Mouse (Mus musculus): ENCODE data around the gene Myg1.

DNA sequence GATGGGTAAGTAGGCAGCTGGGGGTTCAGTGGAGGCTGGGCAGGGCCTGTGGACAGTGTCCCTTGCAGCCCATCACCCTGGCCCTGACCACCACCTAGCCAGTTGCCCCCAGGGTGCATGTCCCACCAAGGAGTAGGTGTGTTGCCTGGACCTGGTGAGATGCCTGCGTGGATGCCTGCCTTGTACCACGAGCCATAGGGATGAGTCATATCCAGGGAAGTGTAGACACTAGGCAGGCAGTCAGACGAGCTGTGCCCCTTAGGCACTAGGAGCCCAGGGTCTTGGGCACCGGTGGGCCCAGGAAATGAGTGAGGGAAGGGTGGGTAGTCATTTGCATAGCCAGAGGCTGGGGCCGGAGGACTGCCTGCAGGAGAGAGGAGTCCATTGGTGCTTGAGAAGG, 27.3 kb downstream of the Myg1 start:
- TF ChIP-seq CTCF (IDR thresholded peaks at IDR 0.05; ENCODE audit: borderline replicate concordance, control insufficient read depth, extremely low read depth, insufficient read depth, low read length, poor library complexity) = no peak
- no peak for TF ChIP-seq POLR2A (IDR thresholded peaks at IDR 0.05; ENCODE audit: control insufficient read depth, extremely low read depth, insufficient read depth, low read length, poor library complexity)

Data from thymus, adult 2 months (tissue).